Comparison of ENCODE assay signal across 10 mouse cellular contexts in genomic region chr2:28578003-28578402, GRCm38 (mm10). TPM values are rescaled to one million over a fixed set of nuclear protein-coding genes. Genes with fewer than 3 reads are reported as not detected.
DNase-seq lines count a peak whose midpoint lies in the region; ATAC-seq and TF ChIP-seq lines count a peak whose summit lies in the region.
"Had no signal": no experiment of that assay in that cellular context is flagged by ENCODE, and none has a peak within 500 bp of the region (broad histone marks: within the 10 kb centered on the region; RNA-seq: fewer than 3 reads in every experiment).

No protein-coding gene starts in this region.

- peak; percentile 62 for TF ChIP-seq CTCF in gastrocnemius, adult 2 months (IDR thresholded peaks at IDR 0.05)
- peak; percentile 24; the same call in 1 of the 2 replicates for TF ChIP-seq CTCF in spleen, adult 2 months (IDR thresholded peaks at IDR 0.05; ENCODE audit: extremely low read depth, insufficient read depth, insufficient read length, insufficient replicate concordance)

- DNase-seq in gastrocnemius, adult 2 months: peak; percentile 53
- no peak for DNase-seq in gastrocnemius, postnatal 14 days
- DNase-seq in spleen, adult 2 months (ENCODE audit: low read depth in 1 of 2, low spot score in 2 of 2): peak in 1 of 2 experiments; percentile 25
- DNase-seq in spleen, postnatal 14 days (ENCODE audit: low spot score in 2 of 2): no peak
- DNase-seq in splenic B cell, adult 2 months (ENCODE audit: low read depth, low spot score): peak; percentile 64
- no peak for DNase-seq in cerebellum, adult 11 months
- no peak for DNase-seq in frontal cortex, postnatal 25 days (ENCODE audit: low spot score in 2 of 2)

- H3K27ac ChIP-seq in gastrocnemius, adult 2 months: no peak overlapping the region
- H3K27ac ChIP-seq in spleen, adult 2 months (ENCODE audit: insufficient read depth, low read length): no peak overlapping the region
- H3K27ac ChIP-seq: heart, embryonic 15.5 days; stomach, embryonic 15.5 days had no signal

- WGBS in spleen, adult 2 months: 86% methylated on average over 5 of the region's 5 CpGs

- intact Hi-C loops in gastrocnemius, adult 2 months (cut with DNase I): no loop called here
- intact Hi-C loops in gastrocnemius, postnatal 14 days (cut with DNase I; ENCODE audit: low total_unique reads): no loop called here

- ATAC-seq in erythroblast, adult 5-6 weeks (replicated peaks; ENCODE audit: low FRiP score, poor library complexity, severe bottlenecking): 0 out of 2 replicates have a peak, but pooled peaks have one; percentile 27

- H3K4me3 ChIP-seq in gastrocnemius, adult 2 months: no peak overlapping the region
- no peak overlapping the region for H3K4me3 ChIP-seq in spleen, adult 2 months (ENCODE audit: extremely low read depth, insufficient read depth, insufficient read length)
- H3K4me3 ChIP-seq: heart, embryonic 15.5 days; stomach, embryonic 15.5 days had no signal

- H3K27me3 ChIP-seq in spleen, adult 2 months (ENCODE audit: control insufficient read depth, insufficient read depth, low read length): no peaks in the 10 kb centered on the region
- H3K27me3 ChIP-seq in splenic B cell, adult 2 months (ENCODE audit: control insufficient read depth, insufficient read depth, low read length, poor library complexity, severe bottlenecking): no peaks in the 10 kb centered on the region
- H3K27me3 ChIP-seq: heart, embryonic 15.5 days; stomach, embryonic 15.5 days had no signal

- no peak for TF ChIP-seq POLR2A in spleen, adult 2 months (IDR thresholded peaks at IDR 0.05; ENCODE audit: low read depth, low read length)

- H3K36me3 ChIP-seq in spleen, adult 2 months (ENCODE audit: control insufficient read depth, insufficient read depth, low read length): peaks cover 5% of the 10 kb centered on the region
- peaks cover 1% of the 10 kb centered on the region for H3K36me3 ChIP-seq in splenic B cell, adult 2 months (ENCODE audit: control insufficient read depth, insufficient read depth, low read length, poor library complexity, severe bottlenecking)

- H3K4me1 ChIP-seq in spleen, adult 2 months (ENCODE audit: control insufficient read depth, insufficient read depth, insufficient read length): no peaks in the 10 kb centered on the region
- H3K4me1 ChIP-seq: stomach, embryonic 15.5 days had no signal

RNA-seq across cellular contexts. Expression of gene Gtf3c5, which starts 5.5 kb away (rescaled TPM):
- total RNA-seq in gastrocnemius, adult 2 months (2021): 1 to 10 TPM; 7.2 to 8.0 TPM
- total RNA-seq in gastrocnemius, postnatal 14 days (2021): 1 to 10 TPM; 7.1 to 7.4 TPM
- polyA plus RNA-seq in spleen, adult 2 months (2012; rRNA removed): 13.3 and 15.4 TPM in 2 replicates
- total RNA-seq in erythroblast, adult 5-6 weeks (2015; ENCODE audit: low replicate concordance): 4.0 and 6.3 TPM in 2 replicates
- total RNA-seq in erythroblast, adult 5-6 weeks (2017; ENCODE audit: low replicate concordance): 2.8 and 2.9 TPM in 2 replicates

RNA-seq across cellular contexts. Expression of gene Cel, which starts 14.8 kb away (rescaled TPM):
- total RNA-seq in gastrocnemius, adult 2 months (2021): not detected
- not detected for total RNA-seq in gastrocnemius, postnatal 14 days (2021)
- polyA plus RNA-seq in spleen, adult 2 months (2012; rRNA removed): 1,405 and 1,688 TPM in 2 replicates
- not detected in 2 replicates for total RNA-seq in erythroblast, adult 5-6 weeks (2015; ENCODE audit: low replicate concordance)
- not detected in 2 replicates for total RNA-seq in erythroblast, adult 5-6 weeks (2017; ENCODE audit: low replicate concordance)

RNA-seq across cellular contexts. Expression of gene Gfi1b, which starts 43.8 kb away (rescaled TPM):
- total RNA-seq in gastrocnemius, adult 2 months (2021): not detected
- total RNA-seq in gastrocnemius, postnatal 14 days (2021): not detected
- polyA plus RNA-seq in spleen, adult 2 months (2012; rRNA removed): 22.1 and 31.1 TPM in 2 replicates
- 45.9 and 46.2 TPM in 2 replicates for total RNA-seq in erythroblast, adult 5-6 weeks (2015; ENCODE audit: low replicate concordance)
- 26.5 and 53.9 TPM in 2 replicates for total RNA-seq in erythroblast, adult 5-6 weeks (2017; ENCODE audit: low replicate concordance)

Comparison
In these comparisons a context has a peak if more than half of its experiments do, and no peak if none do; other contexts are left out.
1. DNase-seq: peak in gastrocnemius, adult 2 months (single experiment) and splenic B cell, adult 2 months (single experiment); none in gastrocnemius, postnatal 14 days (single experiment), spleen, postnatal 14 days (0 of 2), cerebellum, adult 11 months (single experiment) and frontal cortex, postnatal 25 days (0 of 2).
2. RNA of gene Gfi1b, which starts 43.8 kb away (total RNA-seq): 26.5 to 53.9 TPM in erythroblast, adult 5-6 weeks; not detected in gastrocnemius, adult 2 months and not detected in gastrocnemius, postnatal 14 days; every median in the first group is over 10 times any median in the second.